Mouse (Mus musculus) layer of hippocampus, adult 6 months (tissue): ENCODE measurements around the gene Hes2. TPM values are rescaled to one million over a fixed set of nuclear protein-coding genes. Genes with fewer than 3 reads are reported as not detected.

Source experiments
- long read RNA-seq, 2 experiments: library from polyadenylated mRNA; unstranded; transcript quantifications; one replicate each; pipeline ENCODE4 v2.0.0; 2019 to 2020
- polyA plus RNA-seq: library from polyadenylated mRNA; unstranded; fragments of <200 nt; fragmentation: Nextera tagmentation; gene quantifications from 2 replicates; pipeline ENCODE4 v1.2.3, GENCODE M21; 2021

Hes2 gene
- 0.14 TPM in 1 of 2 replicates, not detected in the other for polyA plus RNA-seq
- long read RNA-seq, experiment 1: 0 reads
- long read RNA-seq, experiment 2: 0 reads

DNA sequence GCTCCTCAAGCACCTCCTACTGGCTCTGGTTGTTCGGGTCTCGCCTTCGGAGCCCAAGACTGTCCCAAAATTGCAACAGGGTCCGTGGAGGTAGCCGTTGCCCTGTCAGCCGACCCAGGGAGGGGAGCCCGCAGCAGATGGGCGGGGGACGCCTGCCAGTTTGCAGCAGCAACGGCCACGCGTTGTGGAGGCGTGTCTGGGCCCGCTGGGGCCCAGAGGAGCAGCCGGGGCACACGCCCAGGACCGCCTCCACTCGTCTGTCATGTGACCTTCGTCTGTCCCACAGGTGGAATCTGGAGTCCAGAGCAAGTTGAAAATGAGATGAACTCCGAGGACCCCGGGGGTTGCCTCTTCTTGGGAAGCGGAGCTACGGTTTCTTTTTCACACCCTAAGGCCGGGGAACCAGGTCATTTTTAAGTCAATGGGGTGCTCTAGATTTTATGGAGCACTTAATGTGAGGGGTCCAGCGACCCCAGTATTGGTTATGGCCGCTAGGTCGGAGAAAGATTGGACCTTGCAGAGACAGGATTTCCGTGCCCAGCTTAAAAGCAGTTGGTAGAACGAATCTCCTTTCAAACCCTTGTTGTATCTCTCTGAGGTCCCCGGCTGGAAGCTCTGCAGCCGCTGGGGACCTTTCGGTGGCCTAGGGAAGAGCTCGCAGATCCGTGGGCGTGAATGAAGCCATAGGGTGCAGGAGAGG lies at the start of gene Hes2:
Gene Hes2, plus strand, starts transcription at position 283 of the 700 bp plus-strand sequence.

DNA sequence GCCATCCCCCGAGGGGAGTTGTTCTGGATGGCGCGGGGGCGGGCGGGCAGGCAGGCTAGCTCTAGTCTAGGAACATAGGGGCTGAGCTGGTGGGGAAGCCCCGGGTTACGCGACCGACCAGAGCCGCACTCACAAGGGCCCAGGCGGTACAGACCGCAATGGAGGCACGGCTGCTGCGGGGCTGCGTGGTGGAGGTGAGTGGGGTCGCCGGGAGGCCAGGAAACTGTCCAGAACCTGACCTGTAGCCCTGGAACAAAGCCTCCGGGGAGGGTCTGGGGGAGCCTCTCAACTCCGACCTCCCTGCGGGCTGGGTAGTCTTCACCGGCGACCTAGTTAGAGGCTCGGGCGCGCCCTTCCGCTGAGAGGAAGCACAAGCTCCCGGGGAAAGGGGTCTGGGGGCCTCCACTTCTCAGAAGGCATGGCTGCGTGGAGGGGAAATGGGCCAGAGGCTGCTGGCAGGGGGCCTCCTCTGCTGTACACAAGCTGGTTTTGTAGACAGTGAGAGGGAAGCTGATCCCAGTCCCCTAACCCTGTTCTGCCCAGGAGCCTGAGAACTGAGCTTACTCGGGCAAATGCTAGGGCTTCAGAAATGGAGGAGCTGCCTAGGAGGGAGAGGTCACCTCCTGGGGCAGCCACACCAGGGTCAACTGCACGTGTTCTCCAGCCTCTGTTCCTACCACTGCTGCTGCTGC lies 42.6 kb upstream of the Hes2 start, which contains the start of gene Tnfrsf25:
Gene Tnfrsf25, plus strand, starts transcription at position 14 of the 692 bp plus-strand sequence.

DNA sequence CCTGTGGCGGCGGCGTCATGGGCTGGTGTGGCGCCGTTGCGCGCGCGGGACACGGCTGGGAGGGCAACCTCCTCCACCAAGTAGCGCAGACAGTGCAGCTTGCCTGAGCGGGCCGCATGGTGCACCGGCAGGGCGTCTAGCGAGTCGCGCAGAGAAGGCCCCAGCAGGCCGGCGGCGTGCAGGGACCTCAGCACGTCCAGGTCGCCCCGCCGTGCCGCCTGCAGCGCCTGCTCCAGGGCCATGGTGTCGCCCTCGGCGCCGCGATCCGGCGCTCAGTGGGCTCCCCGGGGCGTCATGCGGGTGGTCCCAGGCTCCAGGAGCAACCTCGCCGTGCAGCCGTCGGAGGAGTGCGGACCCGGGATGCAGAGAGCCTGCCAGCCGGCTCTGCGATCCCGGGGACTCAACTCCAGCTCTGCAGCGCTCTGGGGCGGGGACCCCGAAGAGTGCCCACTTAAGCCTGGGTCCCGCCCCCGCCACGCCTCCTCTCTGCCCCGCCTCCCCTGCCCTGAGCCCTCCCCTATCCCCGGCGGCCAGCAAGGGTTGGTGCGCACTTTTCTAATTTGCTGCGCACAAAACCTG lies 6.6 kb upstream of the Hes2 start, which contains the start of gene Espn:
Gene Espn, minus strand, starts transcription at position 406 of the 579 bp plus-strand sequence.

DNA sequence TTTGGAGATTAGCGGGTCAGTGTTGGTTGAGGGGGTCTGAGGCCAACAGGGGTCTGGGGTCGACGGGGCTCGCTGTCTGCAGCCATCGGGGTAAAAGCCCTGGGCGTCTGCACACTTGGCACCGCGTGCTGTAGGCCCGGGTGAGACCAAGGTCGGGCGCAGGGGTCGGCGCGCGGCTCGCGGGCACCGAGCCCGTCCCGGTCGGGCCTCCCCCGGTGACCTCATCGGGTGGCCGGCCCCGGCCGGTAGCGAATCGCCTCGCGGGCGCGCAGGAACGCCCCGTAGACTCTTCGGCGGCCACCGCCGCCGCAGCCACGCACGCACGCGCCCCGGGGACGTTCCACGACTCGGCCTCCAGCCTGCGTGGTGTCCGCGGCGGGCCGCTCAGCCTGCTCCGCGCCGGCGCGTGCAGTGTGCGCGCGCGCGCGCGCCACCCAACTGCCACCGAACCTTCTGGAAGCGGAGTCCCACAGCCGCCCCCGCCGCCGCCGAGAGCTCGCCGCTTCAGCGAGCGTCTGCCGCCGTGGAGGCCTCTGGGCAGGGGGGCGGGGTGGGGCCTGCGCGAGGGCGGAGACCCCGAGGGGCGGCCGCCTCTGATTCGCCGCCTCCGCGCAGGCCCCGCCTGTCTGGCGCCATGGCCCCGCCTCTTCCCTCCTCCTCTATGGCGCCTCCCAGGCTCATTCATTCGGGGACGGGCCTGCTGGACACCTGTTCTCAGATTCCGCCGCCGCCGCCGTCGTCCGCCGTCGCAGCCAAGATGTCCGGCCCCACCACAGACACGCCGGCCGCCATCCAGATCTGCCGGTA lies 19.1 kb downstream of the Hes2 start, which contains the start of gene Acot7:
Gene Acot7, plus strand, starts transcription at position 598 of the 807 bp plus-strand sequence.

Other genes starting within 250 kb of the Hes2 start
- gene Dnajc11, start 225.2 kb upstream of the Hes2 start, polyA plus RNA-seq: 37.8 and 40.3 TPM in 2 replicates
- 23.8 and 23.9 TPM in 2 replicates for gene Thap3, start 169.9 kb upstream of the Hes2 start, polyA plus RNA-seq
- 6.2 and 6.8 TPM in 2 replicates for gene Phf13, start 162.6 kb upstream of the Hes2 start, polyA plus RNA-seq
- gene Klhl21, start 150.1 kb upstream of the Hes2 start, polyA plus RNA-seq: 7.6 and 9.5 TPM in 2 replicates
- gene Zbtb48, start 131.2 kb upstream of the Hes2 start, polyA plus RNA-seq: 5.4 and 8.7 TPM in 2 replicates
- 0.14 TPM in 1 of 2 replicates, not detected in the other for gene Tas1r1, start 120.3 kb upstream of the Hes2 start, polyA plus RNA-seq
- 8.0 and 10.4 TPM in 2 replicates for gene Nol9, start 119.5 kb upstream of the Hes2 start, polyA plus RNA-seq
- 16.8 and 20.8 TPM in 2 replicates for gene Plekhg5, start 86.4 kb upstream of the Hes2 start, polyA plus RNA-seq
- gene Tnfrsf25, start 42.9 kb upstream of the Hes2 start, polyA plus RNA-seq: 0.19 and 0.25 TPM in 2 replicates
- 0.92 and 1.9 TPM in 2 replicates for gene Espn, start 6.5 kb upstream of the Hes2 start, polyA plus RNA-seq
- 373 and 425 TPM in 2 replicates for gene Acot7, start 19.3 kb downstream of the Hes2 start, polyA plus RNA-seq
- gene Gpr153, start 115.4 kb downstream of the Hes2 start, polyA plus RNA-seq: 1.4 and 2.0 TPM in 2 replicates
- not detected in 2 replicates for gene Hes3, start 132.8 kb downstream of the Hes2 start, polyA plus RNA-seq
- gene Icmt, start 138.4 kb downstream of the Hes2 start, polyA plus RNA-seq: 13.9 and 16.0 TPM in 2 replicates
- 0.80 and 0.85 TPM in 2 replicates for gene Rnf207, start 160.1 kb downstream of the Hes2 start, polyA plus RNA-seq
- 327 and 332 TPM in 2 replicates for gene Rpl22, start 166.9 kb downstream of the Hes2 start, polyA plus RNA-seq
- gene Chd5, start 179.8 kb downstream of the Hes2 start, polyA plus RNA-seq: 92.4 and 92.8 TPM in 2 replicates